Comparison of ENCODE assay signal across 9 mouse cellular contexts in genomic region chr9:13694293-13694692, GRCm38 (mm10). TPM values are rescaled to one million over a fixed set of nuclear protein-coding genes. Genes with fewer than 3 reads are reported as not detected.
DNase-seq lines count a peak whose midpoint lies in the region; ATAC-seq lines count a peak whose summit lies in the region.
"Had no signal": no experiment of that assay in that cellular context is flagged by ENCODE, and none has a peak within 500 bp of the region (broad histone marks: within the 10 kb centered on the region; RNA-seq: fewer than 3 reads in every experiment).

No protein-coding gene starts in this region.

- DNase-seq in urinary bladder, postnatal 14 days (ENCODE audit: low spot score), result peak; percentile 16
- DNase-seq in urinary bladder, adult 18-20 months (ENCODE audit: low spot score in 2 of 2), result no peak
- DNase-seq in kidney, postnatal 4 days, result peak; percentile 37 to 56
- peak; percentile 20 to 28 for DNase-seq in right cerebral cortex, postnatal 36 days (ENCODE audit: low spot score in 2 of 2)
- no peak for DNase-seq in B cell, adult 2 months
- DNase-seq in embryo, embryonic 10 days (ENCODE audit: low spot score), result no peak

- no peak overlapping the region for H3K9ac ChIP-seq in forebrain, embryonic 15.5 days (replicated peaks)
- no peak overlapping the region for H3K9ac ChIP-seq in forebrain, embryonic 12.5 days

- WGBS in forebrain, embryonic 15.5 days, result 46% methylated on average over 5 of the region's 5 CpGs
- WGBS in forebrain, embryonic 12.5 days, result 90% methylated on average over 5 of the region's 5 CpGs

- no peak overlapping the region for H3K4me3 ChIP-seq in forebrain, embryonic 15.5 days
- no peak overlapping the region for H3K4me3 ChIP-seq in forebrain, embryonic 12.5 days (replicated peaks)

- no peak overlapping the region for H3K4me2 ChIP-seq in forebrain, embryonic 15.5 days (replicated peaks)
- no peak overlapping the region for H3K4me2 ChIP-seq in forebrain, embryonic 12.5 days

- H3K27me3 ChIP-seq in forebrain, embryonic 15.5 days, result no peaks in the 10 kb centered on the region
- H3K27me3 ChIP-seq in forebrain, embryonic 12.5 days, result no peaks in the 10 kb centered on the region
- H3K27me3 ChIP-seq: CH12.LX had no signal

- peak overlapping the region; percentile 13; the same call in 1 of the 2 replicates for H3K27ac ChIP-seq in forebrain, embryonic 15.5 days (replicated peaks)
- no peak overlapping the region for H3K27ac ChIP-seq in forebrain, embryonic 12.5 days

- H3K36me3 ChIP-seq in forebrain, embryonic 15.5 days, result no peaks in the 10 kb centered on the region
- H3K36me3 ChIP-seq in forebrain, embryonic 12.5 days (replicated peaks), result no peaks in the 10 kb centered on the region

- H3K9me3 ChIP-seq in forebrain, embryonic 15.5 days, result no peaks in the 10 kb centered on the region
- no peaks in the 10 kb centered on the region for H3K9me3 ChIP-seq in forebrain, embryonic 12.5 days

- H3K4me1 ChIP-seq in forebrain, embryonic 15.5 days, result peaks cover 20% of the 10 kb centered on the region
- H3K4me1 ChIP-seq in forebrain, embryonic 12.5 days, result peaks cover 35% of the 10 kb centered on the region

- ATAC-seq in forebrain, embryonic 15.5 days (replicated peaks), result peak; percentile 78
- ATAC-seq in forebrain, embryonic 12.5 days (ENCODE audit: low FRiP score), result no peak

RNA-seq across cellular contexts. Expression of gene Mtmr2, which starts 53.9 kb away (rescaled TPM):
- 63.4 and 63.6 TPM in 2 replicates for polyA plus RNA-seq in forebrain, embryonic 15.5 days (2015; fragmentation: Nextera tagmentation; extraction: Ambion mirVana)
- 70.0 and 72.3 TPM in 2 replicates for polyA plus RNA-seq in forebrain, embryonic 12.5 days (2016; fragmentation: Nextera tagmentation; extraction: Ambion mirVana)

Comparison
In these comparisons a context has a peak if more than half of its experiments do, and no peak if none do; other contexts are left out.
1. DNase-seq: peak in urinary bladder, postnatal 14 days (single experiment), kidney, postnatal 4 days (2 of 2) and right cerebral cortex, postnatal 36 days (2 of 2); none in urinary bladder, adult 18-20 months (0 of 2), B cell, adult 2 months (0 of 2) and embryo, embryonic 10 days (single experiment).